Mouse (Mus musculus): ENCODE measurements at regions not wholly inside any gene's neighbourhood (a gene's known extent, or its start where the extent isn't known, plus 50 kb on each side); places are given as distances from the start of the nearest gene placed in this dataset.
"Not testable (repeated sequence)": the region's sequence is repeated elsewhere in the genome, so short reads cannot be mapped to it uniquely, and the experiment has no call there.

DNA sequence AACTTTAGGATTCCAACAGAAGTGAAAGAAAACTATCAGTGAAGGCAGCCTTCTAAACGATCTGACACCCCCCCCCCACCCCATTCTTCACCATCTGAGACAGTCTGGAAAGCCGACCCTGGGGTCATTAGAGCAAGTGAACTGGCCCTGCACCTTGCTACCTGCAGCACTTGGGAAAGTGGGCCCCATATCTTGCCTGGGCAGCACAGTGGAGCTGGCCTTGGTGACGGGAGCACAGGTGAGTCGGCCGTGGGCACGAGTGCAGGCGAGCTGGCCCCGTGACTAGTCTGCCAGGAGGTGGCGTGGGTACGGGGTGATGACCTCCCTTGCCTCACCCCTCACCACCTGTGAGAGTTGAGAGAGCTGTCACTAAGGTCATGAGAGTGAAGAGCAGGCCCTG is 110.7 kb upstream of the Abca1 start:
- no peak for DNase-seq (ENCODE audit: low spot score)
- intact Hi-C loops (cut with DNase I): no loop called here

DNA sequence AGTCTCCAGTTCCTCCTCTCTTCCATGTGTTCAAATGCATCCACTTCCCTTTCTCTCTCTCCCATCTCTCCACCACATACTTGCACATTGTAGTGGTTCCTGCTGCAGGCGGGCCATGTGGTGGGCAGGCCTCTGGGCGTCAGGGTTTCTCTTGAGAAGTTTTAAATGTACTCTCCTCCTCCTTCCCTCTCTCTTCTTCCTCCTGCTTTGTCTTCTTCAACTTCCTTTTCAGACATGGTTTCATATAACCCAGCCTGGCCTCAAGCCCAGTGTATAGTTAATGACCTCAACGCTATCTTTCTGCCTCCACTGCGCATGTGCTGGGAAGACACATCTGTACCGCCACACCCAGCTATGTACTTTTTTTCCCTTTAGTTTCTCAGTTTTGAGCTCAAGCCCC is 110.3 kb upstream of the Abca1 start:
- DNase-seq (ENCODE audit: low spot score): peak; percentile 6
- intact Hi-C loops (cut with DNase I): loop anchor here (5.0 kb wide), 1 partner anchor 52 kb away; no protein-coding TSS in a partner anchor

DNA sequence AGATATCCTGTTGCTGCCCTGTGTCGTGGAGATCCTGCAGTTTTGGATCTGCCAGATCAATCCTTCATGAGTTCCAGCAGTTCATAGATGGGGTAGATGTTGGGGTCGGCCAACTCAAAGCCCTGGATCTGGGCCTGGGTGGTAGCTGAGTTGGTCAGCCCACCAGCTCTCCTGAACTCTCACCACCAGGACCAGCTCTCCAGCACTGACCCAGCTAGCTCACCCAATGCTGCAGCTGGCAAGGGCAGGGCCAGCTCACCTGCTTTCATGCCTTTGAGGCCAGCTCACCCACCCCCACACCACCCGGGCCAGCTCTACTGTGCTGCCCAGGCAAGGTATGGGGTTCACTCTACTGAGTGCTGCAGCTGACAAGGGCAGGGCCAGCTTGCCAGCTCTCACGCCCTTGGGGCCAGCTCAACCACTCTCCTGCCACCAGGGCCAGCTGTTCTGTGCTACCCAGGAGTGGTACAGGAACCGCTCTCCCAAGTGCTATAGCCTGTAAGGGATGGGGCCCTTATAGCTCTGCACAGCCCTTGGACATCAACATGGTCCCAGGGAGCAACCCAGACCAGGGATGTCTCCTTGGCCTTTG is 109.7 kb upstream of the Abca1 start:
- no peak for DNase-seq (ENCODE audit: low spot score)
- intact Hi-C loops (cut with DNase I): loop anchor here (5.0 kb wide), 1 partner anchor 53 kb away; no protein-coding TSS in a partner anchor

DNA sequence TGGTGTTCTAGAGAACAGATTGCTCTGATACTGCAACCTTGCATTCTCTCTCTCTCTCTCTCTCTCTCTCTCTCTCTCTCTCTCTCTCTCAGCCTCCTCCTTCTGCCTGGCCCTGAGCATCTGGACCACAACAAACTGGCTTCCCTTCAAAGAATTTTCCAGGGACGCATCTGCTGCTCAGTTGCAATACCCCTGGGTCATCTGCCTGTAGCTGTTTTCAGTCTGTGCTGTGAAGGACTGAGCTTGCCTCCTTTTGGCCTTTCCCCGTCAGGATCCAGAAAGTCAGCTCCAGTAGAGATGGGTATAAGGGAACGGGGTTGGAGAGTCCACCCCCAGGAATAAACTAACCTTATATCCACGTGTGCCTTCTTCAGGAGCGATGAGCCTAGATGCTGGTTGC is 105.2 kb upstream of the Abca1 start:
- DNase-seq (ENCODE audit: low spot score): no peak
- intact Hi-C loops (cut with DNase I): loop anchor here (5.0 kb wide), 3 partner anchors 57 to 153 kb away; no protein-coding TSS in a partner anchor

DNA sequence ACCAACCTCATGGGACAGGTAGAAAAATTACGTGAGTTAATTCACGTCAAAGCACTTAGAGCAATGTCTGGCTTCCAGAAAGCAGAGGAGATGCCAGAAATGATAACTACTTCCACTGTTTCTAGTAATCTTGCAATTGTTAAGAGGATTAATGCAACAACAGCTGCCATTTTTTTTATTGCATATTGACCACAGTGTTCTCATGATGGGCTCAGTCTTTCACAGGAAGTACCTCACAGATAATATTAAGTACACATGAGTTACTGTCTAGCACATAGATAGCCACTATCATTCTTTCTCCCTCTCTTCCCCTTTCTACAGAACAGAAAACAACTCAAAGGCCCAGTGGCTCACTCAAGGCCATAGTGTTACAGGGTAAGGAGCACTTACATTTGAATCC is 104.8 kb upstream of the Abca1 start:
- intact Hi-C loops (cut with DNase I): loop anchor here (5.0 kb wide), 2 partner anchors 78 to 152 kb away; no protein-coding TSS in a partner anchor
- no peak for DNase-seq (ENCODE audit: low spot score)

DNA sequence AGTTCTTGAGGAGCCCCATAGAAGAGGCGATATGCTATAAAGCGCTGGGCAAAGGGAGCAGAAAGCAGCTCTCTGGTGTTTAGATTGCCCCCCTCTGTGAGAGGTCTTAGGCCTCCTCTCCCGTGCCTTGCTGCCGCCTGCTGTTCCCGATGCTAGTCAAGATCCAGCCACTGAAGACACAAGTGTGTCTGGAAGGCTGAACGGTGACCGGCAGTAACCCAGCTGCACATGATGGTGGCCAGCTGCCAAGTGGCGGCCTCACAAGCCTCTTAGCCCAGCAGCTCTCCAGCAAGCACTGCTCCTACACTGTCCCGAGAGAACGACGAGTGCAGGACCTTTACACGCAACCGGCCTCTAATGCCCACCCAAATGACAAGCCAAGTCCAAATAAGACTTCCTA is 104.1 kb upstream of the Abca1 start:
- intact Hi-C loops (cut with DNase I): loop anchor here (1.0 to 5.0 kb wide), 5 partner anchors 45 to 151 kb away; partner anchors contain the start of gene Abca1
- DNase-seq (ENCODE audit: low spot score): peak; percentile 82

DNA sequence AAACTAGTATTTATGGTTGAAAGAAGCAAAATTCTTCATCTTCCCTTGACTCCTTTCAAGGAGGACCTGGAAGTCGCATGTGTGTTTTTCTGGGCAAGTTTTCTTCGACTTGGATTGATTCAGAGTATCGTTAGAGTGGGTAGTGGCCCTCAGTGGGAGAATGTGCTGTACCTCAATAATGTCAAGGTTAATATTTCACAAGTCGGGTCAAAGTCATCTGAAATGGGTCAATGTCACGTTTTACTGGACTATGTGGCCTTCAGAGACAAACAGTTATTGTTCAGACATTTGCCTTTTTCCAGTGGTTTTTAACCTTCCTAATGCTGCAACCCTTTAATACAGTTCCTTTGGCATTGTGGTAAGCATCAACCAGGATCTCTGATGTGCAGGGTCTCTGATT is 102.8 kb upstream of the Abca1 start:
- no peak for DNase-seq (ENCODE audit: low spot score)
- intact Hi-C loops (cut with DNase I): loop anchor here (2.0 to 5.0 kb wide), 4 partner anchors 66 to 150 kb away; partner anchors contain the start of gene Abca1

DNA sequence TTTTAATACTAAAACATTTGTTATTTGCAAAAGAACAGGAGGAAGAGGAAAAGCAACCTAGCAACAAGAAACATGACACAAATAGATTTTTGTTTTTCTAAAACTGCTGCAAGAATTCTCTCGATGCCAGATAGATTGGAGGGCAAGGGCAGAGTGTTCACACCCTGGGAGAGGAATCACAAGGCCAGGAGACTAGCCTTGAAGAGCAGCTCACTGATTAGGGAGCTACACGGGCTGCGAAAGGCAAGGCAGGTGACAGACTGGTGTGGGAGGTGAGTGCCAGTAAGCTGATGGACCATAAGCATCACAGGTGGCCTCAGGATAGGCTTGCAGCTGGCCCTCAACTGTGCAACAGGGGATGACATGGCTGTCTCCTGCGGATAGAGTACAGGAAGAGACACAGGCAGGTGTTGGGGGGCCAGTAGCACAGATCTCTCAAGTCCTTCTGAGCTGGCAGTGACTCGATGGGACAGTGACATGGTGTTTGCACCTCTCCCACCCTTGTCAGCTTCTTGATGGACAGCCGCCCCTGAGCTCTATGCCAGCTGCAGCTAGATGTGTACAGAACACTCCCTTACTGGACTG is 102.0 kb upstream of the Abca1 start:
- no peak for DNase-seq (ENCODE audit: low spot score)
- intact Hi-C loops (cut with DNase I): loop anchor here (2.0 to 5.0 kb wide), 4 partner anchors 65 to 149 kb away; partner anchors contain the start of gene Abca1

DNA sequence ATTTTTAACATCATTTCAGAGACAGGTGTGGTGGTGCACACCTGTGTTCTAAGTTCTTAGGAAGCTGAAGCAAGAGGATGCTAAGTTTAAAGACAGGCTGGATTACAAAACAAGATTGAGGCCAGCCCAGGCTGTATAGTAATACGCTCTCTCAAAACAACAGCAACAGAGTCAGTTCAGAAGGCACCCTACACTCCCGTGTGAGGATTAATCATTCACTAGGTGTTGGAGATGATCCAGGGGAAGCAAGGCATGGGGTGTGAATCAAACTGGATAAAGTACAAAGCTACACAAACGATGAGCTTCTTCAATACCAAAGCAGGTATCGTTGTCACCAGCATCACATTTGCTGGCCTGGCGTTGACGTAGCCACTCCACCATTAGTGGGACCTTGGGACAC is 99.3 kb upstream of the Abca1 start:
- intact Hi-C loops (cut with DNase I): no loop called here
- DNase-seq (ENCODE audit: low spot score): no peak

DNA sequence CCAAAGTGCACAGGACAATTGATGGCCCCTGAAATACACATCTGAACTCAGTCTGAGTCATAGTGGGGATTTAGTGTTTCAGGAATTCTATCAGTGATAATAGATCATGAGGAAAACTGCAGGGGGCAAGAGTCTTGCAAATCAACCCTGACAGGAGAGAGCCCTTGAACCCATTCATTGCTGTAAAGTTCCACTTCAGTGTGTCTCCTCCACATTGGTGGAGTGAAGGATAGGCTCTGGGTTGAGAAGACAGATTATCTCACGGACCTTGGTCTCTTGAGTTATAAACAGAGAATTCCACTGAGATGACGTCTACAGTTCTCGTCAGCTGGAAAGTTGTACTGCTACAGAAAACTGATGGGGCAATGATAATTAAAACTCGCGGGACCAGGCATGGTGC is 97.3 kb upstream of the Abca1 start:
- intact Hi-C loops (cut with DNase I): no loop called here
- DNase-seq (ENCODE audit: low spot score): no peak

DNA sequence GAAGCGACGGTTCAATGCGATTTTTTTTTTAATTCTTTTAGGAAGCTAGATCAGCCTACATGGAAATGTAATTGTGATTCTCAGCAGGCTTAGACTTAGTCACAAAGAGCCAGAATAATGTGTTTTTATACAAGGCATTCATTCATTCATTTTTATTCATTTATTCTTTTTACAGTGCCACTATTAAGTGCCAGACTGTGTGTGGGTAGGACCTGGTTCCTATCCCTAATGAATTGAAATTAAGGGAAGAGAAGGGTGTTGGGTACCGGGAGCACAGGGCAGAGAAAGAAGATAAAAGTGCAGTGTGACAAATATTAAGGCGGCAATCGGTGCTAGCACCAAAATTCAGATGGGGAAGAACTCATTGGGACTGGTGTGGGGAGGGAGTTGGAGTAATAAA is 94.8 kb upstream of the Abca1 start:
- no peak for DNase-seq (ENCODE audit: low spot score)
- intact Hi-C loops (cut with DNase I): no loop called here

DNA sequence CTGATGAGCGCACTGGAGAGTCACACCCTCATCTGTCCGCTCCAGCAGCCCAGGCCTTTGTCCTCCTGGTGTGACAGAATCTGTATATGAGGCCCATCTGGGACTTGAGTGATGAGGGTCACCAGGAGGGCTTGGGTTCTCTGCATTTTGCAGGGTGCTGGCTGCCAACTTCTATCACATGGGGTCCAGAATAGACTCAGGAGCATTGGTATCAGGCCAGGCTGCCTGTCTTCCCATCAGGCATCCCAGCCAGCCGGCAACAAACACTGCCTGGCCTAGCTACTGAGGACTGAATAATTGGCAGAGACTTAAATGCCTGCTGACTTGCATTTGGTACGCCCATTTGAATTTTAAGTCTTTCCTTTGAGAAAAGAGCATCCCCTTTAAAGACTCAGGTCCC is 94.0 kb upstream of the Abca1 start:
- no peak for DNase-seq (ENCODE audit: low spot score)
- intact Hi-C loops (cut with DNase I): no loop called here

DNA sequence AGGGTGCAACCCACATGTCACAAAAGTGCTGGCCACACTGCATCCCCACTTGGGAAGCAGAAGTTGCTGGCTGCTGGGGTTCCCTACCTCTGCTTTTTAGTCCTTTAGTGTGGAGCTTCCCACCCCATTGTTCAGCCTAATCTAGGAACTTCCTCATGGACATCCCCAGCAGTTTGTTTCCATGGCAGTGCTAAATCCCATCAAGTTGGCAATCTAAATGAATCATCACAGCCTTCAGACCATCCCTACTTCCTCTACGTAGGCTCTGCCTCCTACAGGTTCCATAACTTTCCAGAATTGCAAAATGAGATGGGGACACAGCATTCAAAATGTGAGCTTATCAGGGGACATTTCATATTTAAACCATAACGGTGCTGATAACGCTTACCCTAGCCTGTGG is 90.6 kb upstream of the Abca1 start:
- no peak for DNase-seq (ENCODE audit: low spot score)
- intact Hi-C loops (cut with DNase I): no loop called here

DNA sequence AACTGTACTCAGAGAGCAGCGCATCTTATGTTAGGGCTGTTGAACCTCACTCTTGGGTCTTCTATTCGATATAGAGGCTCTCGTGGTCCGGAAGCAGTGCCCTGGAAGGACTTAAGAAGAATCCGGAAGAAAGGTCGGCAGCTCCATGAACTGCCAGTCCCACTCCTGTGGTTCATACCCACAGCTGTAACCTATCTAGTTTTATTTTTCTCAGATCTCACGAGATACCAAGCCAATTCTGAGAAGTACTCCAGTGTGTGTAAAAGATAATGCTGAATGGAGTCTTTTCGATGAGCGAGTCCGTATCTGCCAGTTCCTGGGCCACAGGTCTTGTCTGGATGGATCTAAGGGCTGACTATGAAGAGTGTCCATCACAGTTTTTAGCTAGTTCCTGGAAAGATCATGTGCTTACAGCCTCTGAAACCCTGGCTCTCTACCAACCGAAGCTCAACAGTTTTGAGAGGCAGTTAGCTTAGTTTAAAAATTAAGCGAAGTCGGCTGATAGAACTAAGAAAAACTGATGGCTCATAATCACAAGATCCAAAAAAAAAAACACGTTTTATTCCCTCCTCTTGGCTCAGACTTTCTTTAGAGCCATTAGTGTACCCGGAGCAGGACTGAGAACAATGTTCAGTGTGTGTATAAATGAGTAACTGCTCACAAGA is 86.5 kb upstream of the Abca1 start:
- intact Hi-C loops (cut with DNase I): no loop called here
- no peak for DNase-seq (ENCODE audit: low spot score)

DNA sequence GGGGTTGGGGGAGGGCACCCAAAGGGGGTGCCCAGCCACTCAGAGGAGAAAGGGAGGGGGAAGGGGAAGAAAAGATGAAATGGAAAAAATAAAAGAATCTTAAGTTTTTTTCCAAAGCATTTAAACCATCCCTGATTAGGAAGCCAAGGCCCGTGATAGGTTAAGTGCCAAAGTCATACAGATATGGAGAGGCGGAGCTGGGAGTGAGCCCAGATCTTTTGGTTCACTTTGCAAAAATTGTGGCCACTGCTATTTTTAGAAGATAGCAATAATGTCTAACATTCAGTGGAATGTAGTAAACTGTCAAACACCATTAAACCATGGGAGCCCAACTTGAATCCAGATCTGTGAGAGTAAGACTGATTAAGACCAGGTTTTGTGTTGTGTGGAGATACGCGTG is 85.9 kb upstream of the Abca1 start:
- DNase-seq (ENCODE audit: low spot score): no peak
- intact Hi-C loops (cut with DNase I): no loop called here

DNA sequence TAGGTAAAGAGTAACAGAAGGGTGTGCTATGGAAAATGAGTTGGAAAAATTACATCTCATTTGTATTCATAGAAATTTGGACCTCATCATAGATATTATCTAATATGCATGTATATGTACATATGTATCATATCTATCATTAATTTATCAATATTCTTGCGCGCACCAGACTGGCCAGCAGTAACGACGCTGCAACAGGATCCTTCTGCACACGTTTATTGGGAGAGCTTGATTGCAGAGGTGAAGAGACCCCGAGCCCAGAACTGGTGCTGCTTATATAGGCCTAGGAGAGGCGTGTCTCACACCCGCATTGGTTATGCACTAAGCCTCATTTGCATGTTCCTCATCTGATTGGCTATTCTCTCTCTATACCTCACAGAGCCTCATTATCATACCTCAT is 83.8 kb upstream of the Abca1 start:
- intact Hi-C loops (cut with DNase I); DNase-seq (ENCODE audit: low spot score): not testable (repeated sequence)

DNA sequence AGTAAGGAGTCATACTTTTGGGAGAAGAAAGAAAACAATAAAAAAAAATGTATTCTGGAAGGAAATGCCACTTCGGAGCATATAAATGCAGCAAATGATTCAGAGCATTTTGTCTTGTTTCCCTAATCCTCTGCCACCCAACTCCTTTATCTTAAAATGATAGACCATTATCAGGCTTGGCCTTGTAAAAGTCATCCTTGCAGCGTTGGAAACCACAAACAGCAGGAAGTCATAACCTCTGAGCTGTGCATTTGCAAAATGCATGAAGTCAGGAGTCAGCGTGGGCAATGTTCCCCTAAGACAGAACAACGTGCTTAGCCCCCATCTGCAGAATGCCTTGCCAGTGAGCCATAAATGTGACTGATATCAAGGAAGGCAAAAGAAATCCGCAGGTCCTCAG is 80.2 kb upstream of the Abca1 start:
- no peak for DNase-seq (ENCODE audit: low spot score)
- intact Hi-C loops (cut with DNase I): no loop called here

DNA sequence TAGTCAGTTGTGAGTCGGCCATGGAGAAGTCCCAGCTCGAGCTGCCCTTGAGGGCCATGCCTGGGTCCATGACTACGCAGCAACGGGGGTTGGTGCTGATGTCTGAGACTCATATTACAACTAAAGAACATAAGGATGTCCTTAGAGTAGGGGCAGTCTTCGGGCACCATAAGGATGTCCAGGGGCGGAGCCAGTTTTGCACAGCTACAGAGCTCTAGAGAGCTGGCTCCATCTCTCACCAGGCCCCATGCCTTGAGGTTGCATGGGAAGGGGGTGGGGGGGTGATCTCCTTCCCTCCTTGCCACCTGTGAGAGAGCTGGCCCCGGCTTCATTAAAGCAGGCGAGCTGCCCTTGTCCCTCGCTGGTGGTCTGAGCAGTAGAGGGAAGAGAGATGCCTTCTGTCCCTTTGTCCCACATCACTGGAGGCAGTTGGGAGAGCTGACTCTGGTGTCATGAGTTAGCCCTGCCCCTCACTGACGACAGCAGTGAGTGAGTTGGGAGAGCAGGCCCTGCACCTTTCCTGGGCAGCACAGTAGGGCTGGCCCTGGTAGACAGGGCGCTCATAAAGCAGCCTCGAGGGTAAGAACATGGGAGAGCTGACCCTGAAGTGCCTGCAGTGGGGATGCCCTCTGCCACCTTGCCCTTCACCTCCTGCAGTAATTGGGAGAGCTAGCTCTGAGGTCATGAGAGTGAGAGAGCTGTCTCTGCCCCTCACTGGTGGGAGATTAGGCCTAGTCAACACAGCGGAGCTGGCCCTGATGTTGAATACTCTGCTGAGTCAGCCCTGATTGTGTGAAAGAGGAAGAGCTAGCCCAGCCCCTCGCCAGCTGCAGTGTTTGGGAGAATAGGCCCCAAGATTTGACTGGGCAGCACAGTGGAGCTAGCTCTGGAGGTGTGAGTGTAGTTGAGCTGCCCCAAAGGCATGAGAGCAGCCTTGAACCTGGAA is 78.9 kb upstream of the Abca1 start:
- intact Hi-C loops (cut with DNase I): no loop called here
- DNase-seq (ENCODE audit: low spot score): no peak

DNA sequence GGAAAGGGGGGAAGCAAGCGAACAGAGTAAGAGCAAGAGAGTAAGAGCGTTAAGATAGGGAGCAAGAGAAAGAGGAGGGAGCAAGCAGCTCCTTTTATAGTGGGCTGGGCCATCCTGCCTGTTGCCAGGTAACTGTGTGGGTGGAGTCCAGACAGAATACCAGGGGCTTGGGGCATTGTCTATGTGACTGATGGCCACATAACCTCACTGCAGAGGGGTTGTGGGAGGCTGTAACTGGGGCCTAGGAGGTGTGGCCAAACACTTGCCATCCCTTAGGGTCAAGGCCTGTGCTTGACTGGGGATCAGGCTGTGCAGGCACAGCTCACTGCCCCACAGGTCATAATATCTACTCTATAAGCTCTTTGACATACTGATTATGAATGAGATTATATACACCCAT is 76.2 kb upstream of the Abca1 start:
- intact Hi-C loops (cut with DNase I): no loop called here

DNA sequence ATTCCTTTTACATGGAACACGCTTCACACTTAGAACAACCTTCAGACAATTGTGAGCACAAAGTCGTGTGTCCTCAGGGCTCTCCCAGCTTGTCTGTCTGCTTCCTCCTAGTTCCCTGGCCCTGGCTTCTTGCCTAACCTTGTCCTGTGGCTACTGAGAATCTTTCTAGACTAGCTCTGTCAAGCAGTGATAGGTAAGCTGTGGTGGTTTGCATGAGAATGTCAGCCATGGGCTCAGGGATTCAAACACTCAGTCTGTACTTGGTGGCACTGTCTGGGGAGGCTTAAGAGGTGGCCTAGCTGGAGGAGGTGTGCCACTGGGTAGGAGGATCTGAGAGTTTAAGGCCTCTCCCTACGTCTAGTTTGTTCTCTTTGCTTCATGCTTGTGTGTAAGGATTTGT is 72.7 kb upstream of the Abca1 start:
- no peak for DNase-seq (ENCODE audit: low spot score)
- intact Hi-C loops (cut with DNase I): no loop called here

More for the DNA sequence above, 76.2 kb upstream of the Abca1 start:
- DNase-seq (ENCODE audit: low spot score): no peak
